Mouse (Mus musculus): ENCODE results near the gene Htt. TPM values are rescaled to one million over a fixed set of nuclear protein-coding genes. Genes with fewer than 3 reads are reported as not detected.
A peak's percentile ranks its signal among the peaks of the same experiment; 100 is the strongest.

Gene Htt
- polyA plus RNA-seq, 1 experiment from 2014 or later, result 15.5 TPM

MicroRNAs encoded within 50 kb of the gene (microRNA counts, 519-probe panel; counts per million panel counts)
- 110 counts per million, percentile 56 among the panel's probes with 10 or more counts for microRNA mmu-miR-467g

Small RNA genes lying within 50 kb of the gene (microRNA-seq; reads per million reads assigned to microRNA genes)
- not detected for gene Mir467g

Other genes starting within 250 kb of the Htt start
- 6.9 and 7.3 TPM in 2 replicates for gene Tnip2, start 247.7 kb upstream of the Htt start, polyA plus RNA-seq (2015; fragmentation: Nextera tagmentation; extraction: Ambion mirVana)
- 18.3 and 30.8 TPM in 2 replicates for gene Sh3bp2, start 235.9 kb upstream of the Htt start, polyA plus RNA-seq (2015; fragmentation: Nextera tagmentation; extraction: Ambion mirVana)
- gene Add1, start 188.1 kb upstream of the Htt start, polyA plus RNA-seq (2015; fragmentation: Nextera tagmentation; extraction: Ambion mirVana), result 204 and 205 TPM in 2 replicates
- gene Mfsd10, start 124.5 kb upstream of the Htt start, polyA plus RNA-seq (2015; fragmentation: Nextera tagmentation; extraction: Ambion mirVana), result 78.6 and 84.6 TPM in 2 replicates
- 22.0 and 23.0 TPM in 2 replicates for gene Nop14, start 101.6 kb upstream of the Htt start, polyA plus RNA-seq (2015; fragmentation: Nextera tagmentation; extraction: Ambion mirVana)
- gene Grk4, start 101.4 kb upstream of the Htt start, polyA plus RNA-seq (2015; fragmentation: Nextera tagmentation; extraction: Ambion mirVana), result 1.9 and 2.5 TPM in 2 replicates
- 2.3 TPM in 2 replicates for gene Msantd1, start 146.3 kb downstream of the Htt start, polyA plus RNA-seq (2015; fragmentation: Nextera tagmentation; extraction: Ambion mirVana)
- 67.5 and 72.3 TPM in 2 replicates for gene Rgs12, start 187.7 kb downstream of the Htt start, polyA plus RNA-seq (2015; fragmentation: Nextera tagmentation; extraction: Ambion mirVana)